Mouse (Mus musculus) liver, adult 2 months (tissue): Measurements from ENCODE around the gene Fbrs.

ENCODE experiments used
- CTCF ChIP-seq: fragments of 200-500 bp; IDR thresholded peaks from 2 replicates; pipeline ENCODE4 v1.5.1; 2011; ENCODE audit warnings: low read depth, low read length, control low read depth
- POLR2A ChIP-seq: fragments of 200-500 bp; IDR thresholded peaks from 2 replicates; pipeline ENCODE4 v1.6.1; 2011; ENCODE audit warnings: low read length, control low read depth; ENCODE audit not compliant: insufficient read depth; ENCODE audit errors: extremely low read depth

- TF ChIP-seq CTCF (no peak), POLR2A (no peak)
Observed at GRCm38 (mm10) chr7:127516344-127516743, 37.3 kb downstream of the Fbrs start.
